Mouse (Mus musculus) ES-Bruce4 (cell line): ENCODE measurements at regions not wholly inside any gene's neighbourhood (a gene's known extent, or its start where the extent isn't known, plus 50 kb on each side); places are given as distances from the start of the nearest gene placed in this dataset.

Experiments
- CTCF ChIP-seq: IDR thresholded peaks from one replicate; pipeline ENCODE4 v1.8.1; 2011; ENCODE audit warnings: low read depth, low read length
- POLR2A ChIP-seq: IDR thresholded peaks from one replicate; pipeline ENCODE4 v1.8.1; 2011; ENCODE audit warnings: low read length; ENCODE audit not compliant: insufficient read depth

DNA sequence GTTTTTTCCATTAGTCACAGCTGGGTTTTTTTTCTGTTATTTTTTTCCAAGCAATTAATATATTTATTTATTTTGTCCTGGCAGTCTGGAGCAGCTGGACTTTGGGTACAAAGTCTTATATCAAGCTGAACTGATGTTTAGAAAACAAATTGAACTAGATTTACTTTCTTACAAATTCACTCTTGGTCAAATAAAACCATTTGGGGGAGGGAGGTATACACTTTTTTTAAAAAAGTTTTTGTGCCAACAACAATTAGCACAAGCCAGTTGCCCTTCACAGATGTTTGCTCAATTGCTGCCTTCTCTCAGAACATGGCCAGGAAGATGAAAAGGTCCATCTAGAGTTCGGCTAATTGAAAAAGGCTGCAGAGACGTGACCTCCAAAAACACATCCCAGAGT is 123.1 kb upstream of the Car8 start:
- no peak for TF ChIP-seq CTCF
- TF ChIP-seq POLR2A = no peak
